Mouse (Mus musculus): Measurements from ENCODE around the gene Rap1gap2.

Rap1gap2 gene

GRCm38 (mm10) chr11:74515046-74515445 is 95.7 kb downstream of the Rap1gap2 start:
- intact Hi-C loops (cut with DNase I) = no loop called here

- intact Hi-C loops (cut with DNase I) = no loop called here
Measured at GRCm38 (mm10) chr11:74512595-74512994, 98.1 kb downstream of the Rap1gap2 start.

- intact Hi-C loops (cut with DNase I) = no loop called here
Measured at GRCm38 (mm10) chr11:74506275-74506674, 104.4 kb downstream of the Rap1gap2 start.

- intact Hi-C loops (cut with DNase I) = no loop called here
Measured at GRCm38 (mm10) chr11:74502485-74502884, 108.2 kb downstream of the Rap1gap2 start.

GRCm38 (mm10) chr11:74501989-74502388 is 108.7 kb downstream of the Rap1gap2 start:
- intact Hi-C loops (cut with DNase I) = no loop called here

- intact Hi-C loops (cut with DNase I) = no loop called here
Measured at GRCm38 (mm10) chr11:74501061-74501460, 109.7 kb downstream of the Rap1gap2 start.

GRCm38 (mm10) chr11:74499521-74500099 is 111.1 kb downstream of the Rap1gap2 start:
- intact Hi-C loops (cut with DNase I) = no loop called here

- intact Hi-C loops (cut with DNase I) = no loop called here
Measured at GRCm38 (mm10) chr11:74499058-74499457, 111.7 kb downstream of the Rap1gap2 start.

- intact Hi-C loops (cut with DNase I) = no loop called here
Measured at GRCm38 (mm10) chr11:74496581-74496980, 114.1 kb downstream of the Rap1gap2 start.

- intact Hi-C loops (cut with DNase I) = no loop called here
Measured at GRCm38 (mm10) chr11:74493936-74494335, 116.8 kb downstream of the Rap1gap2 start.

- intact Hi-C loops (cut with DNase I) = no loop called here
Measured at GRCm38 (mm10) chr11:74493172-74493862, 117.4 kb downstream of the Rap1gap2 start.

GRCm38 (mm10) chr11:74491130-74491529 is 119.6 kb downstream of the Rap1gap2 start:
- intact Hi-C loops (cut with DNase I) = no loop called here

GRCm38 (mm10) chr11:74489239-74489638 is 121.5 kb downstream of the Rap1gap2 start:
- intact Hi-C loops (cut with DNase I) = no loop called here

GRCm38 (mm10) chr11:74487952-74488351 is 122.8 kb downstream of the Rap1gap2 start:
- intact Hi-C loops (cut with DNase I) = no loop called here

GRCm38 (mm10) chr11:74485435-74486217 is 125.1 kb downstream of the Rap1gap2 start:
- intact Hi-C loops (cut with DNase I) = no loop called here

GRCm38 (mm10) chr11:74483871-74484270 is 126.8 kb downstream of the Rap1gap2 start:
- intact Hi-C loops (cut with DNase I) = no loop called here

GRCm38 (mm10) chr11:74483153-74483817 is 127.4 kb downstream of the Rap1gap2 start:
- intact Hi-C loops (cut with DNase I) = no loop called here

GRCm38 (mm10) chr11:74481797-74482196 is 128.9 kb downstream of the Rap1gap2 start:
- intact Hi-C loops (cut with DNase I) = no loop called here

GRCm38 (mm10) chr11:74479715-74480289 is 130.9 kb downstream of the Rap1gap2 start:
- intact Hi-C loops (cut with DNase I) = no loop called here

- intact Hi-C loops (cut with DNase I) = no loop called here
Measured at GRCm38 (mm10) chr11:74478877-74479276, 131.8 kb downstream of the Rap1gap2 start.

GRCm38 (mm10) chr11:74472671-74473070 is 138.0 kb downstream of the Rap1gap2 start:
- intact Hi-C loops (cut with DNase I) = no loop called here
